Mouse (Mus musculus): Measurements from ENCODE around the gene Cherp. TPM values are rescaled to one million over a fixed set of nuclear protein-coding genes. Genes with fewer than 3 reads are reported as not detected.

The Cherp gene
- polyA plus RNA-seq (2015; fragmentation: Nextera tagmentation; extraction: Ambion mirVana): 36.7 and 41.3 TPM in 2 replicates

GRCm38 (mm10) chr8:72474826-72475546 lies at the start of gene Cherp:
Gene Cherp, minus strand, starts transcription at chr8:72475226.
- peak; percentile 99 for DNase-seq (ENCODE audit: low spot score)

- no peak for DNase-seq (ENCODE audit: low spot score)
Observed at GRCm38 (mm10) chr8:72521888-72522287, 46.9 kb upstream of the Cherp start.

- no peak for DNase-seq (ENCODE audit: low spot score)
Observed at GRCm38 (mm10) chr8:72517421-72517988, 42.5 kb upstream of the Cherp start.

- DNase-seq (ENCODE audit: low spot score): no peak
Observed at GRCm38 (mm10) chr8:72513158-72513557, 38.1 kb upstream of the Cherp start.

- DNase-seq (ENCODE audit: low spot score): no peak
Observed at GRCm38 (mm10) chr8:72512648-72513047, 37.6 kb upstream of the Cherp start.

GRCm38 (mm10) chr8:72507505-72507904 lies 32.5 kb upstream of the Cherp start:
- no peak for DNase-seq (ENCODE audit: low spot score)

- DNase-seq (ENCODE audit: low spot score): no peak
Observed at GRCm38 (mm10) chr8:72504637-72505314, 29.8 kb upstream of the Cherp start.

- peak; percentile 18 for DNase-seq (ENCODE audit: low spot score)
Observed at GRCm38 (mm10) chr8:72504137-72504536, 29.1 kb upstream of the Cherp start.

GRCm38 (mm10) chr8:72500521-72500931 lies 25.5 kb upstream of the Cherp start:
- no peak for DNase-seq (ENCODE audit: low spot score)

- no peak for DNase-seq (ENCODE audit: low spot score)
Observed at GRCm38 (mm10) chr8:72499521-72500284, 24.7 kb upstream of the Cherp start.

GRCm38 (mm10) chr8:72498527-72498926 lies 23.5 kb upstream of the Cherp start:
- DNase-seq (ENCODE audit: low spot score): no peak

- no peak for DNase-seq (ENCODE audit: low spot score)
Observed at GRCm38 (mm10) chr8:72497911-72498310, 22.9 kb upstream of the Cherp start.

- DNase-seq (ENCODE audit: low spot score): no peak
Observed at GRCm38 (mm10) chr8:72496217-72496616, 21.2 kb upstream of the Cherp start.

- no peak for DNase-seq (ENCODE audit: low spot score)
Observed at GRCm38 (mm10) chr8:72495411-72496111, 20.5 kb upstream of the Cherp start.

- DNase-seq (ENCODE audit: low spot score): no peak
Observed at GRCm38 (mm10) chr8:72493381-72493780, 18.4 kb upstream of the Cherp start.

- DNase-seq (ENCODE audit: low spot score): peak; percentile 100
Observed at GRCm38 (mm10) chr8:72492622-72493081, 17.6 kb upstream of the Cherp start.

- DNase-seq (ENCODE audit: low spot score): peak; percentile 59
Observed at GRCm38 (mm10) chr8:72491680-72492621, 16.9 kb upstream of the Cherp start, which contains the start of gene Slc35e1. Gene Slc35e1, minus strand, starts transcription at chr8:72492614.

- no peak for DNase-seq (ENCODE audit: low spot score)
Observed at GRCm38 (mm10) chr8:72491017-72491416, 16.0 kb upstream of the Cherp start.

- DNase-seq (ENCODE audit: low spot score): no peak
Observed at GRCm38 (mm10) chr8:72487014-72487413, 12.0 kb upstream of the Cherp start.
